Mouse (Mus musculus) heart, adult 2 months (tissue): ENCODE data around the gene Rbp2.

Experiments used
- CTCF ChIP-seq: fragments of 200-600 bp; IDR thresholded peaks from 2 replicates; pipeline ENCODE4 v1.8.1; 2022; ENCODE audit warnings: antibody characterized with exemption, mild to moderate bottlenecking, moderate library complexity
- POLR2A ChIP-seq: fragments of 200-500 bp; IDR thresholded peaks from 2 replicates; pipeline ENCODE4 v1.6.1; 2011; ENCODE audit warnings: mild to moderate bottlenecking, low read depth, low read length, control low read depth; ENCODE audit not compliant: insufficient read depth

DNA sequence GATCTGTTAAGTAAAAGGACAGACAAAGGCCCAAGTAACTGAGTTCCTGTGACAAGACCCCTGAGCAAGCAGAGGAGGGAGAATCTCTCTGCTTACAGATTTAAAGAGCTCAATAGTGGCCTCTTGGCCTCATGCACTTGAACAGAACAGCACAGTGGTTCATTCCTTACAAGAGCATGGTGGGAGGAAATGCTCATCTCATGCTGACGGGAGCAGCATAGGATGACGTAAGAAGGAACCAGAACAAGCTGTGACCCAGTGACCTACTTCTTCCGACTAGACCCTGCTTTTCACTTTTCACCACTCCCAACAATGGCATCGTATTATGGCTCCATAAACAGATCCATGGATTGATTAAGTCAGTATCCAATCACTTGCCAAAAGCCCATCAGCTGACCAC lies 3.7 kb upstream of the Rbp2 start:
- TF ChIP-seq POLR2A (no peak), CTCF (no peak)
